Mouse (Mus musculus): ENCODE measurements around the gene 1190005I06Rik.

DNA sequence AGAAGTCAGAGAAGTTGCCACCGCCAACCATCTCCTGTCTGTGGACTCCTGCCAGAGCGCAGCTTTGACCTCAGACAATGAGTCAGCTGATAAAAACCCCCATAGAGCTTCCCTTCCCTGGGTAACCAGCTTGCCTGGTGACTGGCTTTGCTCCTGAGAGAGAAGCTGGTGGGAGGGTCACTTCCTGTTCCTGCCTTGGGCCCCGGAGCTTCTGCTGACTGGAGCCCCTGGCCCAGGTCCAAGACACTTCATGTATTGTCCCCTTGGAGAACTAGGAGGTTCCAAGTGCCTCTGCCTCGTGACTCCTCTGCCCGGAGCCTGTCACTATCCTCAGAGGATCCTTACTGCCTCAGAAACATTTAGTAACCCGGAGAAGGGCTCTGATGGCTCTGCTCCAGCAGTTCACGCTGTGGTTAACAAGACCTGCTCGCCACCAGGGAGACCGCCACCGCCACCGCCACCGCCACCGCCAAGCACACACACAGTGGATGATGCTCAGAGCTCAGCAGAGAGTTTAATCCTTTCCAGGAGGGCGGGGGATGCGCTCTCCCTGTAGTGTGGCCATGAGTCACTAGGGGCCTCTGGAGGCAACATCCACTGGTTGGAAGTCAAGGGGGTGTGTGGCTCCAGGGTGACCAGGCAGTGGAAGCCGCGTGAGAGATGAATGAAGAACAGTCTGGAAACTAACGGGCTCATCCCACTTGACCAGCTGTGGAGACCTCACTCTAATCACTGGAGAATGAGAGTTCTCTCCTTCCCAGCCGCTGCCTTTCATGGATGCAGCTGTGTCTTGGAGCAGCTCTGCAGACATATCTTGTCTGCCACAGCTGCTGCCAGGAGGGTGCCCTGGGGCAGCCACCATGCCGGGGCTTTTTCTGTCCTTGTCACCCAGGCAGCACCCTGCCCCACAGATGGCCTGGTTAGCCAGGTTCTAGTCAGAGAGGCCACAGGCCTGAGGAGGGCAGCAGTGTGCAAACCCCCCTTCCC, 83.3 kb downstream of the 1190005I06Rik start:
- TF ChIP-seq CTCF (IDR thresholded peaks at IDR 0.05; ENCODE audit: control insufficient read depth, insufficient read depth, insufficient replicate concordance, low read depth, low read length) = no peak
- no peak for TF ChIP-seq POLR2A (IDR thresholded peaks at IDR 0.05; ENCODE audit: control insufficient read depth, low read depth, low read length)
